Mouse (Mus musculus) megakaryocyte, embryonic 14.5 days (primary cell): ENCODE measurements around the gene Vps72. TPM values are rescaled to one million over a fixed set of nuclear protein-coding genes. Genes with fewer than 3 reads are reported as not detected.

ENCODE experiments used
- H3K27me3 ChIP-seq: replicated peaks from 2 replicates; pipeline ENCODE3; 2012; ENCODE audit warnings: inconsistent platforms
- H3K36me3 ChIP-seq: replicated peaks from 2 replicates; pipeline ENCODE3; 2012; ENCODE audit warnings: low read length, inconsistent platforms, mixed read lengths
- H3K4me1 ChIP-seq: 2 replicates; pipeline ENCODE4 v1.6.1; 2012; ENCODE audit warnings: inconsistent platforms
- H3K4me3 ChIP-seq: replicated peaks from 2 replicates; pipeline ENCODE3; 2012; ENCODE audit warnings: moderate library complexity, mild to moderate bottlenecking, inconsistent platforms
- H3K9me3 ChIP-seq: 2 replicates; pipeline ENCODE4 v1.6.1; 2012; ENCODE audit warnings: inconsistent platforms
- FLI1 ChIP-seq: IDR thresholded peaks from 2 replicates; pipeline ENCODE4 v1.6.1; 2012; ENCODE audit warnings: low read length, inconsistent platforms, mixed read lengths
- GATA1 ChIP-seq: IDR thresholded peaks from 3 replicates; pipeline ENCODE4 v1.6.1; 2012; ENCODE audit warnings: mixed read lengths, low read length, inconsistent platforms, borderline replicate concordance
- polyA plus RNA-seq: library from polyadenylated mRNA; stranded (reverse); fragments of >175 nt; gene quantifications from 2 replicates; pipeline ENCODE4 v1.2.3, GENCODE M21; 2012; ENCODE audit warnings: low replicate concordance; ENCODE audit not compliant: insufficient read depth

Gene Vps72
- polyA plus RNA-seq: 231 and 749 TPM in 2 replicates

DNA sequence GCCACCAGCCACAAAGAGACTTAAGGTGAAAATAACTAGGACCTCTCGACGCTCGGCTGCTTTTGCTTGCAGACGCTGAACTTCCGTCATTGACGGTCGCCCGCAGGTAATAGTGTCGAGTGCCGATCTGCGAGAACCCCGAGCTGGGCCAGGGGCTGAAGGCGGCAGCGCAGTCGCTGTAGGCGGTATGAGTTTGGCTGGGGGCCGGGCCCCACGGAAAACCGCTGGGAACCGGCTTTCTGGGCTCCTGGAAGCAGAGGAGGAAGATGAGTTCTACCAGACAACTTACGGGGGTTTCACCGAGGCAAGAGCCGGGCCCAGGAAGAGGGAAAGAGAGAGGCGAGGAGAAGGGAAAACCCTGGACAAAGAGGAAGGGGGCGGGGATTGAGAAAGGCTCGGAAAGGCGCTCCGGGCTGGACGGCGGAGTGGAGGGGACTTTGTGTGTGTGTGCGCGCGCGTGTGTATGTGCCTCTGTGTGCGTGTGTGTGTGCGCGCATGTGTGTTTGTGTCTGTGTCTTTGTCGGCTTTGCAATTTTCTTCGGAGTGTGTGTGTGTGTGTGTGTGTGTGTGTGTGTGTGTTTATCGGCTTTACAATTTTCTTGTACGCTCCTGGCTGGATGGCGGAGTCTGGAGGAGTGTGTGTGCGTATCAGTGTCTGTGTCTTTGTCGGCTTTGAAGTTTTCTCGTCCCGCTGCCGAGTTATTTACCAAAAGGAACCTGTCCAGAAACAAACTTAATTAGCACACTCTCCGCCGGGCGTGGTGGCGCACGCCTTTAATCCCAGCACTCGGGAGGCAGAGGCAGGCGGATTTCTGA is at the start of gene Vps72:
Gene Vps72, plus strand, starts transcription at position 112 of the 816 bp plus-strand sequence.
- Histone ChIP-seq H3K27me3 (no peaks in the 10 kb centered on the region), H3K4me3 (peak within 1 kb of the TSS; percentile 97), H3K36me3 (peaks cover 25% of the 10 kb centered on the region), H3K9me3 (no peaks in the 10 kb centered on the region), H3K4me1 (peaks cover 38% of the 10 kb centered on the region)
- TF ChIP-seq FLI1 (no peak), GATA1 (no peak)

DNA sequence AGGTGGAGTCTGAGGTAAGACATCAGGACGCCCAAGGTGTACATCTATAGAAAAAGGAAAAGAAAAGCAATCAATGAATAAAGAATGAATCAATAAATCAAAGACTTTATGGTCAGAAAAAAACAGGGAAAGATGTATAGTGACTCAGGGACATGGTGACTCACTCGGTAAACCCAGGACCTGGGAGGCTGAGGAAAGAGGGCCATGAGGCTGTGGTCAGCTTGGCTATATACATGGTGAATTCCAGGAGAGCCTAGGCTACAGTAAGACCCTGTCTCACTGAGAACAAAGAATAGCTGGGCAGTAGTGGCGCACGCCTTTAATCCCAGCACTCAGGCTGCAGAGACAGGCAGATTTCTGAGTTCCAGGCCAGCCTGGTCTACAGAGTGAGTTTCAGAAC is 47.1 kb upstream of the Vps72 start:
- Histone ChIP-seq H3K4me1 (peaks cover 34% of the 10 kb centered on the region), H3K9me3 (no peaks in the 10 kb centered on the region), H3K27me3 (no peaks in the 10 kb centered on the region), H3K36me3 (peaks cover 97% of the 10 kb centered on the region), H3K4me3 (no peak overlapping the region)
- TF ChIP-seq GATA1 (no peak), FLI1 (no peak)

DNA sequence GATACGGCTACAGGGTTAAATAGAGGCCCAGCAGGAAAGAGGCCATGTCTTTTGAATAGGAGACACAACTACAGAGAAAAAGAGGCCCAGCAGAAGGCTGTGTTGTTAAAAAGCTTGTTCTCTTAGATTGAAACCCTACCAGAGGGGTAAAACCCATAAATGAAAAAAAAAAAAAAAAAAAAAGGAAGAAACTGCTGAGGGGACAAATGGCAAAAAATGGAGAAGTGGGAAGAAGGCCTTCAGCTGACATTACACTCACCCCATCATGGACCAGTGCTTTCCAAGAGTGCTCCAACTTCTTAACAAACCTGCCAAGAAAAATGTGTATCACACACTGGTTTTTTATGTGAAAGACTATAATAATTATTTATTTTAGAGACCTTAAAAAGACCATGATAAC is 45.3 kb upstream of the Vps72 start:
- no peak overlapping the region for H3K4me3 ChIP-seq
- TF ChIP-seq FLI1 (no peak), GATA1 (no peak)
- no peaks in the 10 kb centered on the region for H3K27me3 ChIP-seq
- H3K4me1 ChIP-seq: peaks cover 32% of the 10 kb centered on the region
- H3K36me3 ChIP-seq: peaks cover 97% of the 10 kb centered on the region
- H3K9me3 ChIP-seq: no peaks in the 10 kb centered on the region

DNA sequence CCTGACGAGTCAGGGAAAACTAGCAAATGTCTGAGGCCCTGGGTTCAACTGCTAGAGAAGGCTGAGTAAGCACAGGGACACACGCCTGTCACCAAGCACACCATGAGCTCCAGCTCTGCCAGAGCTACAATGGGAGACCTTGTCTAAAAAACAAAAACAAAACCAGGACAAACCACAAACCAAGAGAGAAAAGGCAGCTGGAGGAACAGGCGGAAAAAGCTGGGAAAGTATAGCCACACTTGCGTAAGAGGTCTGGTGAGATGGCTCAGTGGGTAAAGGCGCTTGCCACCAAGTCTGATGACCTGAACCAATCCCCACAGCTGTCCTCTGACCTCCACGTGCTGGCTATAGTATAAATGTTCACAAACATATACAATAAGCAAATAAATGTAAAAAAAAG is 44.7 kb upstream of the Vps72 start:
- H3K9me3 ChIP-seq: no peaks in the 10 kb centered on the region
- no peak overlapping the region for H3K4me3 ChIP-seq
- H3K27me3 ChIP-seq: no peaks in the 10 kb centered on the region
- H3K36me3 ChIP-seq: peaks cover 97% of the 10 kb centered on the region
- TF ChIP-seq GATA1: no peak
- TF ChIP-seq FLI1: no peak
- H3K4me1 ChIP-seq: peaks cover 32% of the 10 kb centered on the region

DNA sequence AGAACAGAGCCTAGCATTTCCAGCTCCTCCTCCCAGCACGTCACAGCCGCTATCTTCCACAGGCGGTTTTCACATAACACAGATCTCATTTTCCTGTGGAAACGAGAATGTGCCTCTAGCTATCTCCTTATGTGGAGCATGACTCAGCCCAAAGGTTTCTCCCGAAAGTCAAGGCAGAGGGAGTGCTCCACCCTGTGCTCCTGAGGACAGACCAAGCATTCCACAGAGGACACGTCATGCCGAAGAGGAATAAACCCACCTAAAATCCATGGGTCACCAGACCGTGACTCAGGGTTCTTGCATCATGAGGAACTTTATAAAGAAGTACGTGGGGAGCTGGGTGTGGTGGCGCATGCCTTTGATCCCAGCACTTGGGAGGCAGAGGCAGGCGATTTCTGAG is 44.3 kb upstream of the Vps72 start:
- TF ChIP-seq FLI1 (no peak), GATA1 (no peak)

DNA sequence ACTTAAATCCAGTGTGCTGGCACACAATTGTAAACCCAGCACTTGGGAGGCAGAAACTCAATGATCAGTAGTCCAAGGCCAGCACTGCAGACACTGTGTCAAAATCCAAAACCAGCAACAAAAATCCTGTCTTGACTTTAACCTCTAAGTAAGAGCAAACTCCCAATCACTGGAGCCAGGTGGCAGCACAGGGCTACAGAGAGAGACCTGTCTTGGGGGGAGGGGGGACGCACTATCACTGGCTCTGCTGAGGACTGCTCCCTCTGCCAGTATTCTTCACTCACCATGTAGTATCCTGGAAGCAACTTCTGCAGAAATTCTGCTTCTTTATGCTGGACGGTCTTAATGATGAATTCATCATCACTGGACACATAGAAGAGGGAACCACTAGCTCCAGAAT is 39.2 kb upstream of the Vps72 start:
- Histone ChIP-seq H3K4me3 (no peak overlapping the region), H3K36me3 (peaks cover 90% of the 10 kb centered on the region), H3K9me3 (no peaks in the 10 kb centered on the region), H3K27me3 (no peaks in the 10 kb centered on the region), H3K4me1 (peaks cover 28% of the 10 kb centered on the region)
- no peak for TF ChIP-seq GATA1
- TF ChIP-seq FLI1: no peak

More for the DNA sequence above, 44.3 kb upstream of the Vps72 start:
- Histone ChIP-seq H3K4me3 (peak overlapping the region; percentile 23), H3K27me3 (no peaks in the 10 kb centered on the region), H3K36me3 (peaks cover 97% of the 10 kb centered on the region), H3K9me3 (no peaks in the 10 kb centered on the region), H3K4me1 (peaks cover 32% of the 10 kb centered on the region)

DNA sequence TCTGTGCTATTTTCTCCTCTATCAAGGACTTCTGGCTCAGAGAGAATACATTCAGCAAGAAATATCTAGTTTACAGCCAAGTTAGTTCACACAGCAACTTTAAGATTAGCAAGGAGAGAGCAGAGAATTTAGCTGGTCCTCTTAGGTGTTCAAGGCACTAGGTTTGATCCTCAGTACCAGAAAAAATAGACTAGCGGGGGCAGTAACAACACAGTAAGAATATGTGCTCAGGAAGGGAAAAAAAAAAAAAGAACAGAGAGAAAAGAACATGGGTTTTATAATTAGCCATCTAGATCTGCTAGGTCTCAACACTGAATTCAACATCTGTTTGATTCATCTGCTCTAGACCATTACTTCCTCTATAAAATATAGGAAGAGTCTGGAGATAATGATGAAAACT is 22.8 kb upstream of the Vps72 start:
- Histone ChIP-seq H3K27me3 (no peaks in the 10 kb centered on the region), H3K4me1 (peaks cover 13% of the 10 kb centered on the region), H3K36me3 (peaks cover 60% of the 10 kb centered on the region), H3K9me3 (no peaks in the 10 kb centered on the region), H3K4me3 (no peak overlapping the region)
- TF ChIP-seq GATA1: no peak
- no peak for TF ChIP-seq FLI1

DNA sequence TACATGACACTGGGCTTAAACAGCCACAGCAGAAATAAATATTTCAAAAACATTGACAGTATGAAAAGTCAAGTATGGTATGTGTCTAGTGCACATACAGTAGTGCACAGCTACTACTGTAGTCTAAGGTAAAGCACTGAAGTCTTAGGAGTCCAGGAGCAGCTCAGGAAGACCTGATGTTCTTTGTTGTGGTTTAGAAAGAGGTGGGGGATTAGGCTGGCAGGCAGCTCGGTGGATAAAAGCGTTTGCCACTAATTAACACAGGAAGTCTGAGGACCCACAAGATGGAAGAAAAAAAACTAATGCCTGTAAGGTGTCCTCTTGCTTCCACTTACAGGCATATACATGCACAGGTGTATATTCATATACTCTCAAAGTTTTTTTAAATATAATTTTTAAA is 10.0 kb upstream of the Vps72 start:
- TF ChIP-seq GATA1: no peak
- no peak for TF ChIP-seq FLI1
- H3K4me1 ChIP-seq: peaks cover 74% of the 10 kb centered on the region
- H3K9me3 ChIP-seq: no peaks in the 10 kb centered on the region
- H3K27me3 ChIP-seq: no peaks in the 10 kb centered on the region
- peak overlapping the region; percentile 23 for H3K4me3 ChIP-seq
- peaks cover 65% of the 10 kb centered on the region for H3K36me3 ChIP-seq

DNA sequence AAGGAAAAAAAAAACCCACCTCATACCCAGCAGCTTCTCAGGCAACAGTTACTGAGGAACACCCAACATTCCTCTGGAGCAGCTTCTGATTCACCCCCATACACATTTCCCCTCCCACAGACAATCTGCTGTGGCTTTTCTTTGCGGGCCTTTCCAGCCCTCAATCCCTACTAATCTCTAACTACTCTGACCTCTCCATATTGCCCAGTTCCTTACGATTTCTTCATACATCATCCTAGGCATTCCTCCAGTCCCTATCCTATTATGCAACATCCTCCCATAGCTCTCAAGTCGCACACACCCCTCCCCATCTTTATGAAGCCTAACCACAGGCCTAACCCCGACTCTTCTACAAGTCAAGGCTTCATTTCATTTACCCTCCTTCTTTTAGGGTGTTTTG is 5.7 kb upstream of the Vps72 start:
- Histone ChIP-seq H3K4me1 (peaks cover 56% of the 10 kb centered on the region), H3K9me3 (no peaks in the 10 kb centered on the region), H3K4me3 (peak overlapping the region; percentile 98), H3K36me3 (peaks cover 32% of the 10 kb centered on the region), H3K27me3 (no peaks in the 10 kb centered on the region)
- TF ChIP-seq FLI1 (no peak), GATA1 (no peak)

DNA sequence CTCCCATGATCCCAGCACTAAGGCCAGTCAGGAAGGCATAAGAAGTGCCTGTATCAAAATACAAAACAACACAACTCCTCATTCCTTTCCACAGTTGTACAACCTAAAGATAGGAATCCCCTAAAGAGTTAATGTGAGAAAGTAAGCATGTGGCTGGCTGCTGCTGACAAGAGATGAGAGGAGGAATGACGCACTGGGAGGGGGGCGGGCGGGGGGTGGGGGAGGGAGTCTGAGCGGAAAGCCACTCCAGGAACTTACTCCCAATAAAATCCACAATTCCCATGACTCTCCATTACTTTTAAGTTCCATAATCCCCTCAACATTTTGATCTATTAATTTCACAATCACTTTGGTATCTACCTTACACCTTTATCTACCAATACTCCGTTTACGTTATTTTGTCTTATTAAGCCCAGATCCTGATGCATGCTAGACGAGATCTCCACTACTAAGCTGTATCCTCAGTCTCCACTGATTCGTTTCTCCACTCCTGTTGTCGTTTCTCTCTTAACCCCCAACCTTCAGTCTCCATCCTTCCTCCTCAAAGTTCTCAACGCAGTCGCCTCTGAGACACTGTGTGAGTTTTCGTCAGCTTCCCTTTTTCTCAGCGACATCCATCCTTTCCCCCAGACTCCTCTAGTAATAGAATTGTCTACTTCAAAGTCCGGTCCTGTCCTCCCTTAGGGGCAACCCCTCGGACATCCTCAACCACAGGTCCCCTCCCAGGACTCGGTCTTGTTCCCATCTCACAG is 5.1 kb upstream of the Vps72 start:
- no peak for TF ChIP-seq FLI1
- no peak for TF ChIP-seq GATA1
- Histone ChIP-seq H3K4me1 (peaks cover 53% of the 10 kb centered on the region), H3K9me3 (no peaks in the 10 kb centered on the region), H3K27me3 (no peaks in the 10 kb centered on the region), H3K36me3 (peaks cover 28% of the 10 kb centered on the region), H3K4me3 (peak overlapping the region; percentile 98)
